Mouse (Mus musculus) left cerebral cortex, postnatal 10 days (tissue): ENCODE data around the gene Tarm1. TPM values are rescaled to one million over a fixed set of nuclear protein-coding genes. Genes with fewer than 3 reads are reported as not detected.

Experiments used
- DNase-seq, 2 experiments: peaks; one replicate each; pipeline ENCODE4 v3.0.0; 2021 to 2022; ENCODE audit warnings: low spot score in 2 of 2, mixed read lengths in 1 of 2; ENCODE audit errors: extremely low spot score in 1 of 2
- intact Hi-C: fragments of 180-260 bp; cut with DNase I; formaldehyde crosslinking; loops from one replicate; pipeline ENCODE4 v1.15.1; 2025
- total RNA-seq, 2 experiments: library from RNA; stranded (reverse); gene quantifications; 2 replicates each; pipeline ENCODE4 v1.2.3; 2021

The Tarm1 gene
- total RNA-seq: not detected

- intact Hi-C loops: no loop called here
- no peak for DNase-seq
Measured at GRCm38 (mm10) chr7:3502439-3502838, at the start of gene Tarm1. Gene Tarm1 (minus strand): TSS chr7:3502624.

- DNase-seq: no peak
- intact Hi-C loops: no loop called here
Measured at GRCm38 (mm10) chr7:3505913-3506312, 3.5 kb upstream of the Tarm1 start.

- intact Hi-C loops: no loop called here
- DNase-seq: no peak
Measured at GRCm38 (mm10) chr7:3500406-3500805, 2.0 kb downstream of the Tarm1 start.

- no peak for DNase-seq
- intact Hi-C loops: no loop called here
Measured at GRCm38 (mm10) chr7:3481948-3482608, 20.3 kb downstream of the Tarm1 start.

GRCm38 (mm10) chr7:3476728-3477127 lies 25.7 kb downstream of the Tarm1 start:
- no peak for DNase-seq
- intact Hi-C loops: no loop called here

- intact Hi-C loops: no loop called here
- DNase-seq: no peak
Measured at GRCm38 (mm10) chr7:3474291-3475080, 27.9 kb downstream of the Tarm1 start.

GRCm38 (mm10) chr7:3472774-3473173 lies 29.6 kb downstream of the Tarm1 start:
- intact Hi-C loops: no loop called here
- DNase-seq: no peak

GRCm38 (mm10) chr7:3468614-3469013 lies 33.8 kb downstream of the Tarm1 start:
- intact Hi-C loops: no loop called here
- no peak for DNase-seq

GRCm38 (mm10) chr7:3463306-3463705 lies 39.1 kb downstream of the Tarm1 start:
- intact Hi-C loops: no loop called here
- DNase-seq: no peak

GRCm38 (mm10) chr7:3460261-3460660 lies 42.2 kb downstream of the Tarm1 start:
- peak in 1 of 2 experiments; percentile 31 for DNase-seq
- intact Hi-C loops: no loop called here

GRCm38 (mm10) chr7:3457841-3458217 lies 44.6 kb downstream of the Tarm1 start:
- intact Hi-C loops: no loop called here
- no peak for DNase-seq

- intact Hi-C loops: no loop called here
- DNase-seq: no peak
Measured at GRCm38 (mm10) chr7:3457111-3457840, 45.1 kb downstream of the Tarm1 start.

GRCm38 (mm10) chr7:3453486-3454183 lies 48.8 kb downstream of the Tarm1 start:
- intact Hi-C loops: no loop called here
- no peak for DNase-seq

- no peak for DNase-seq
- intact Hi-C loops: no loop called here
Measured at GRCm38 (mm10) chr7:3452821-3453485, 49.5 kb downstream of the Tarm1 start.

GRCm38 (mm10) chr7:3451161-3451560 lies 51.3 kb downstream of the Tarm1 start:
- intact Hi-C loops: no loop called here
- DNase-seq: no peak

- DNase-seq: no peak
- intact Hi-C loops: no loop called here
Measured at GRCm38 (mm10) chr7:3450671-3451070, 51.8 kb downstream of the Tarm1 start.

- peak; percentile 70 to 79 for DNase-seq
- intact Hi-C loops: loop anchor here (2.0 to 5.0 kb wide), 2 partner anchors 118 to 227 kb away; no protein-coding TSS in a partner anchor
Measured at GRCm38 (mm10) chr7:3448737-3449454, 53.5 kb downstream of the Tarm1 start.

GRCm38 (mm10) chr7:3447026-3447425 lies 55.4 kb downstream of the Tarm1 start:
- no peak for DNase-seq
- intact Hi-C loops: loop anchor here (5.0 kb wide), 1 partner anchor 225 kb away; no protein-coding TSS in a partner anchor
